Mouse (Mus musculus): ENCODE results near the gene Ccdc171.

- TF ChIP-seq CTCF (IDR thresholded peaks at IDR 0.05; ENCODE audit: low read depth) (no peak), EP300 (optimal IDR thresholded peaks at IDR 0.05) (no peak)
Observed at GRCm38 (mm10) chr4:83853885-83854284, 328.5 kb downstream of the Ccdc171 start.
